Mouse (Mus musculus) bone marrow macrophage, adult 2 months (primary cell): ENCODE measurements around the gene Rgs5.

Experiments
- CTCF ChIP-seq: IDR thresholded peaks from 2 replicates; pipeline ENCODE4 v1.5.1; 2012; ENCODE audit warnings: low read depth, mild to moderate bottlenecking, low read length, moderate library complexity
- POLR2A ChIP-seq: IDR thresholded peaks from 2 replicates; pipeline ENCODE4 v1.6.1; 2012; ENCODE audit warnings: mild to moderate bottlenecking, low read depth, low read length, borderline replicate concordance

- TF ChIP-seq CTCF (no peak), POLR2A (no peak)
Measured at GRCm38 (mm10) chr1:169695356-169695755, 40.1 kb downstream of the Rgs5 start.
